8 mouse cellular contexts compared by ENCODE assay signal in the genomic region with DNA sequence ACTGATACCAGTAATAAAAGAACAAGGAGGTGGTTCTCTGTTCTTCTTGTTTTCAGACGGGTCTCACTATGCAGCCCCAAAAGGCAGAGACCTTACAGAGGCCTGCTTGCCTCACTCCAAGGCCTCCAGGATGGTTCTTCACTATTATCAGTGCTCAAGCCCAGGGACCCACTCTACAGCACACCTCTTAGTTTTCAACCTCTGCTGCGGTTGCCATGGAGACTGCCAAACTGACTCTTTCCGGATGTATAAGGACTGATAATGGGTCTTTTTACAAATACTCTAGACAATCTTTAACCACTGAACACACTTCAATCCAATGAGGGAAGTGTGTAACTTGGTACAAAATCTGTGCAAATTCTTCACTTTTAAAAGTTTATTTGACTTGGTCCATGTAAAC. TPM values are rescaled to one million over a fixed set of nuclear protein-coding genes. Genes with fewer than 3 reads are reported as not detected.
A peak's percentile ranks its signal among the peaks of the same experiment; 100 is the strongest.
DNase-seq lines count a peak whose midpoint lies in the region; ATAC-seq lines count a peak whose summit lies in the region.

No protein-coding gene starts in this region.

- intact Hi-C loops in left cerebral cortex, postnatal 4 days (cut with DNase I): no loop called here

- no peaks in the 10 kb centered on the region for H3K9me3 ChIP-seq in intestine, embryonic 15.5 days

- no peaks in the 10 kb centered on the region for H3K4me1 ChIP-seq in intestine, embryonic 15.5 days (replicated peaks)

- WGBS in intestine, embryonic 15.5 days: 29% methylated on average over 3 of the region's 3 CpGs

- no peaks in the 10 kb centered on the region for H3K36me3 ChIP-seq in intestine, embryonic 15.5 days

- H3K27ac ChIP-seq in intestine, embryonic 15.5 days: no peak overlapping the region

- peak; percentile 13 to 35 for DNase-seq in kidney, postnatal 4 days
- DNase-seq in kidney, adult 18-20 months: no peak
- peak; percentile 22 for DNase-seq in embryo, embryonic 11 days
- peak; percentile 43 for DNase-seq in naive thymus-derived CD4-positive, alpha-beta T cell, adult 2 months (ENCODE audit: low read depth)
- no peak for DNase-seq in left cerebral cortex, postnatal 4 days
- DNase-seq in adrenal gland, postnatal 36 days: no peak

- no peak overlapping the region; the same call in 1 of the 2 replicates for H3K9ac ChIP-seq in intestine, embryonic 15.5 days

- no peak for ATAC-seq in intestine, embryonic 15.5 days
- no peak for ATAC-seq in granulocyte monocyte progenitor cell, adult 5-6 weeks (replicated peaks; ENCODE audit: poor library complexity, severe bottlenecking)

- H3K4me3 ChIP-seq in intestine, embryonic 15.5 days (replicated peaks): no peak overlapping the region; the same call in 1 of the 2 replicates

- peak overlapping the region; percentile 72 for H3K4me2 ChIP-seq in intestine, embryonic 15.5 days (replicated peaks)

- H3K27me3 ChIP-seq in intestine, embryonic 15.5 days (replicated peaks): no peaks in the 10 kb centered on the region

RNA-seq across cellular contexts. Expression of gene Pgrmc2, which starts 2.1 kb away (rescaled TPM):
- 56.2 and 60.8 TPM in 2 replicates for polyA plus RNA-seq in intestine, embryonic 15.5 days (2015; fragmentation: Nextera tagmentation; extraction: Ambion mirVana)
- 10 to 100 TPM; 47.4 to 47.9 TPM for total RNA-seq in left cerebral cortex, postnatal 4 days (2021)
- 31.5 and 31.6 TPM in 2 replicates for total RNA-seq in granulocyte monocyte progenitor cell, adult 5-6 weeks (2014; fragmentation: Nextera tagmentation)
- 18.0 and 21.3 TPM in 2 replicates for total RNA-seq in granulocyte monocyte progenitor cell, adult 5-6 weeks (2017)
- 10 to 100 TPM; 59.1 to 59.3 TPM for total RNA-seq in adrenal gland, postnatal 36 days (2021)

Comparison
In these comparisons a context has a peak if more than half of its experiments do, and no peak if none do; other contexts are left out.
1. DNase-seq: peak in kidney, postnatal 4 days (2 of 2), embryo, embryonic 11 days (single experiment) and naive thymus-derived CD4-positive, alpha-beta T cell, adult 2 months (single experiment); none in kidney, adult 18-20 months (single experiment), left cerebral cortex, postnatal 4 days (single experiment) and adrenal gland, postnatal 36 days (0 of 2).